Mouse (Mus musculus): Measurements from ENCODE around the gene Il3. TPM values are rescaled to one million over a fixed set of nuclear protein-coding genes. Genes with fewer than 3 reads are reported as not detected.

Il3 gene
- polyA plus RNA-seq, 1 experiment from 2014 or later = not detected

- no peak overlapping the region for H3K9ac ChIP-seq (replicated peaks; ENCODE audit: low read depth, low read length)
- WGBS = 87% methylated on average over 5 of the region's 5 CpGs
- no peaks in the 10 kb centered on the region for H3K36me3 ChIP-seq (ENCODE audit: control insufficient read depth, insufficient read depth)
- no peak for ATAC-seq
- H3K4me3 ChIP-seq (replicated peaks; ENCODE audit: low read length) = no peak overlapping the region
- H3K4me1 ChIP-seq (replicated peaks; ENCODE audit: control insufficient read depth, insufficient read depth, low read length) = no peaks in the 10 kb centered on the region
- no peaks in the 10 kb centered on the region for H3K27me3 ChIP-seq (replicated peaks; ENCODE audit: control insufficient read depth, insufficient read depth, low read length)
- H3K4me2 ChIP-seq (ENCODE audit: low read length) = no peak overlapping the region
- no peaks in the 10 kb centered on the region for H3K9me3 ChIP-seq (ENCODE audit: control insufficient read depth, low read length)
- no peak overlapping the region for H3K27ac ChIP-seq (ENCODE audit: low read length)
Measured at GRCm38 (mm10) chr11:54224475-54224986, 42.5 kb downstream of the Il3 start.

GRCm38 (mm10) chr11:54223637-54224474, 43.2 kb downstream of the Il3 start:
- no peaks in the 10 kb centered on the region for H3K4me1 ChIP-seq (replicated peaks; ENCODE audit: control insufficient read depth, insufficient read depth, low read length)
- no peaks in the 10 kb centered on the region for H3K9me3 ChIP-seq (ENCODE audit: control insufficient read depth, low read length)
- no peak overlapping the region for H3K4me2 ChIP-seq (ENCODE audit: low read length)
- H3K9ac ChIP-seq (replicated peaks; ENCODE audit: low read depth, low read length) = no peak overlapping the region
- no peak for ATAC-seq
- no peak overlapping the region for H3K27ac ChIP-seq (ENCODE audit: low read length)
- 89% methylated on average over 9 of the region's 9 CpGs for WGBS
- no peak overlapping the region for H3K4me3 ChIP-seq (replicated peaks; ENCODE audit: low read length)
- H3K27me3 ChIP-seq (replicated peaks; ENCODE audit: control insufficient read depth, insufficient read depth, low read length) = no peaks in the 10 kb centered on the region
- H3K36me3 ChIP-seq (ENCODE audit: control insufficient read depth, insufficient read depth) = no peaks in the 10 kb centered on the region

- Histone ChIP-seq H3K4me3 (replicated peaks; ENCODE audit: low read length) (no peak overlapping the region), H3K27ac (ENCODE audit: low read length) (no peak overlapping the region), H3K4me1 (replicated peaks; ENCODE audit: control insufficient read depth, insufficient read depth, low read length) (no peaks in the 10 kb centered on the region), H3K36me3 (ENCODE audit: control insufficient read depth, insufficient read depth) (no peaks in the 10 kb centered on the region), H3K9me3 (ENCODE audit: control insufficient read depth, low read length) (no peaks in the 10 kb centered on the region), H3K4me2 (ENCODE audit: low read length) (no peak overlapping the region), H3K27me3 (replicated peaks; ENCODE audit: control insufficient read depth, insufficient read depth, low read length) (no peaks in the 10 kb centered on the region), H3K9ac (replicated peaks; ENCODE audit: low read depth, low read length) (no peak overlapping the region)
- ATAC-seq = no peak
- 81% methylated on average over 6 of the region's 6 CpGs for WGBS
Measured at GRCm38 (mm10) chr11:54219903-54220740, 47.0 kb downstream of the Il3 start.

- ATAC-seq = no peak
- no peaks in the 10 kb centered on the region for H3K36me3 ChIP-seq (ENCODE audit: control insufficient read depth, insufficient read depth)
- no peaks in the 10 kb centered on the region for H3K27me3 ChIP-seq (replicated peaks; ENCODE audit: control insufficient read depth, insufficient read depth, low read length)
- 80% methylated on average over 1 of the region's 1 CpGs for WGBS
- no peak overlapping the region for H3K4me3 ChIP-seq (replicated peaks; ENCODE audit: low read length)
- no peak overlapping the region for H3K9ac ChIP-seq (replicated peaks; ENCODE audit: low read depth, low read length)
- no peaks in the 10 kb centered on the region for H3K4me1 ChIP-seq (replicated peaks; ENCODE audit: control insufficient read depth, insufficient read depth, low read length)
- H3K9me3 ChIP-seq (ENCODE audit: control insufficient read depth, low read length) = no peaks in the 10 kb centered on the region
- no peak overlapping the region for H3K27ac ChIP-seq (ENCODE audit: low read length)
- H3K4me2 ChIP-seq (ENCODE audit: low read length) = no peak overlapping the region
Measured at GRCm38 (mm10) chr11:54219191-54219590, 47.9 kb downstream of the Il3 start.

GRCm38 (mm10) chr11:54217384-54217783, 49.7 kb downstream of the Il3 start:
- Histone ChIP-seq H3K9ac (replicated peaks; ENCODE audit: low read depth, low read length) (no peak overlapping the region), H3K36me3 (ENCODE audit: control insufficient read depth, insufficient read depth) (no peaks in the 10 kb centered on the region), H3K27ac (ENCODE audit: low read length) (no peak overlapping the region), H3K4me2 (ENCODE audit: low read length) (no peak overlapping the region), H3K27me3 (replicated peaks; ENCODE audit: control insufficient read depth, insufficient read depth, low read length) (no peaks in the 10 kb centered on the region), H3K4me3 (replicated peaks; ENCODE audit: low read length) (no peak overlapping the region), H3K4me1 (replicated peaks; ENCODE audit: control insufficient read depth, insufficient read depth, low read length) (no peaks in the 10 kb centered on the region), H3K9me3 (ENCODE audit: control insufficient read depth, low read length) (no peaks in the 10 kb centered on the region)
- 57% methylated on average over 7 of the region's 7 CpGs for WGBS
- ATAC-seq = no peak

- no peaks in the 10 kb centered on the region for H3K4me1 ChIP-seq (replicated peaks; ENCODE audit: control insufficient read depth, insufficient read depth, low read length)
- no peak overlapping the region for H3K4me3 ChIP-seq (replicated peaks; ENCODE audit: low read length)
- H3K27me3 ChIP-seq (replicated peaks; ENCODE audit: control insufficient read depth, insufficient read depth, low read length) = no peaks in the 10 kb centered on the region
- 83% methylated on average over 6 of the region's 6 CpGs for WGBS
- no peak overlapping the region for H3K4me2 ChIP-seq (ENCODE audit: low read length)
- no peaks in the 10 kb centered on the region for H3K36me3 ChIP-seq (ENCODE audit: control insufficient read depth, insufficient read depth)
- no peaks in the 10 kb centered on the region for H3K9me3 ChIP-seq (ENCODE audit: control insufficient read depth, low read length)
- no peak overlapping the region for H3K27ac ChIP-seq (ENCODE audit: low read length)
- ATAC-seq = no peak
- H3K9ac ChIP-seq (replicated peaks; ENCODE audit: low read depth, low read length) = no peak overlapping the region
Measured at GRCm38 (mm10) chr11:54216091-54216490, 51.0 kb downstream of the Il3 start.

Other genes with a start within 250 kb of the Il3 start
- 0.87 and 2.2 TPM in 2 replicates for gene Slc22a4, start 239.2 kb downstream of the Il3 start, polyA plus RNA-seq (2015; fragmentation: Nextera tagmentation; extraction: Ambion mirVana)
- gene Pdlim4, start 198.3 kb downstream of the Il3 start, polyA plus RNA-seq (2015; fragmentation: Nextera tagmentation; extraction: Ambion mirVana) = 45.3 and 49.5 TPM in 2 replicates
- gene P4ha2, start 167.2 kb downstream of the Il3 start, polyA plus RNA-seq (2015; fragmentation: Nextera tagmentation; extraction: Ambion mirVana) = 6.8 and 8.6 TPM in 2 replicates
- gene Csf2, start 17.6 kb downstream of the Il3 start, polyA plus RNA-seq (2015; fragmentation: Nextera tagmentation; extraction: Ambion mirVana) = not detected in 2 replicates
- 38.5 and 40.9 TPM in 2 replicates for gene Acsl6, start 36.5 kb upstream of the Il3 start, polyA plus RNA-seq (2015; fragmentation: Nextera tagmentation; extraction: Ambion mirVana)
- not detected in 2 replicates for gene Meikin, start 103.4 kb upstream of the Il3 start, polyA plus RNA-seq (2015; fragmentation: Nextera tagmentation; extraction: Ambion mirVana)
- gene Fnip1, start 170.9 kb upstream of the Il3 start, polyA plus RNA-seq (2015; fragmentation: Nextera tagmentation; extraction: Ambion mirVana) = 12.9 and 13.6 TPM in 2 replicates

Data from forebrain, embryonic 16.5 days (tissue).